Mouse (Mus musculus): ENCODE measurements around the gene Angptl6.

GRCm38 (mm10) chr9:20889185-20890141, 9.9 kb upstream of the Angptl6 start:
- no peak for TF ChIP-seq POLR2A (IDR thresholded peaks at IDR 0.05; ENCODE audit: extremely low read depth, insufficient read depth, low read length)
- TF ChIP-seq CTCF (IDR thresholded peaks at IDR 0.05; ENCODE audit: low read depth, low read length): no peak
